Mouse (Mus musculus) testis, adult 2 months (tissue): ENCODE data around the gene Dkk2. TPM values are rescaled to one million over a fixed set of nuclear protein-coding genes. Genes with fewer than 3 reads are reported as not detected.
A peak's percentile ranks its signal among the peaks of the same experiment; 100 is the strongest.

Experiments
- H3K27ac ChIP-seq: fragments of 200-500 bp; 2 replicates; pipeline ENCODE4 v1.5.1; 2012; ENCODE audit warnings: low read depth, low read length; ENCODE audit not compliant: control insufficient read depth, insufficient read depth
- H3K27me3 ChIP-seq: fragments of 200-500 bp; 2 replicates; pipeline ENCODE4 v1.6.1; 2012; ENCODE audit warnings: mild to moderate bottlenecking, low read length, moderate library complexity; ENCODE audit not compliant: control insufficient read depth, insufficient read depth
- H3K36me3 ChIP-seq: fragments of 200-500 bp; 2 replicates; pipeline ENCODE4 v1.6.1; 2012; ENCODE audit warnings: mild to moderate bottlenecking, low read length; ENCODE audit not compliant: control insufficient read depth, insufficient read depth
- H3K4me1 ChIP-seq: fragments of 200-500 bp; 2 replicates; pipeline ENCODE4 v1.6.1; 2012; ENCODE audit warnings: low read length; ENCODE audit not compliant: control insufficient read depth, insufficient read depth
- H3K4me3 ChIP-seq: fragments of 200-500 bp; 2 replicates; pipeline ENCODE4 v1.5.1; 2012; ENCODE audit warnings: low read depth, mild to moderate bottlenecking, low read length, moderate library complexity, mixed read lengths; ENCODE audit not compliant: control insufficient read depth
- CTCF ChIP-seq: fragments of 200-500 bp; IDR thresholded peaks from 2 replicates; pipeline ENCODE4 v1.5.1; 2012; ENCODE audit warnings: low read depth, mild to moderate bottlenecking, inconsistent platforms, low read length, moderate library complexity; ENCODE audit not compliant: control insufficient read depth, insufficient read depth, insufficient replicate concordance
- POLR2A ChIP-seq: fragments of 200-500 bp; IDR thresholded peaks from 2 replicates; pipeline ENCODE4 v1.6.1; 2012; ENCODE audit warnings: low read depth, mild to moderate bottlenecking, inconsistent platforms, low read length, moderate library complexity; ENCODE audit not compliant: control insufficient read depth
- polyA plus RNA-seq: library from polyadenylated mRNA; depleted of rRNA; stranded (reverse); fragments of >200 nt; gene quantifications from 2 replicates; pipeline ENCODE4 v1.2.3, GENCODE M21; 2012

Gene Dkk2
- polyA plus RNA-seq, 1 experiment, result 0.05 TPM

DNA sequence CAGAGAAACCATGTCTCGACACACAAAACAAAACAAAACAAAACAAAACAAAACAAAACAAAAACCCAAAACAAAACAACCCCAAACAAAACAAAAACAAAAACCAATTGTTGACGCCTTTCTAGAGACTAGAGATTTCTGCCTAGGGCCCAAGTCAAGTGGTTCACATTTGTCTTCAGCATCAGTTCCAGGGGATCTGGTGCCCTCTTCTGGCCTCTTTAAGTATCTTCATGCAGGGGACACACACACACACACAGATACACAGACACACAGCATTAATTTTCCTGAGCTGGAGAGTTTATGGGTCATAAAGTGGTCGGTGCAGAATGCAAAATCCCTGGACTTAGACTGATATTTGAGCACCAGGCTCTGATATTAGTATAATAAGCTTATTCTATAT, 7.9 kb downstream of the Dkk2 start:
- no peaks in the 10 kb centered on the region for H3K4me1 ChIP-seq
- no peak overlapping the region for H3K27ac ChIP-seq
- H3K36me3 ChIP-seq, result no peaks in the 10 kb centered on the region
- no peak for TF ChIP-seq CTCF
- TF ChIP-seq POLR2A, result no peak
- no peaks in the 10 kb centered on the region for H3K27me3 ChIP-seq
- H3K4me3 ChIP-seq, result no peak overlapping the region

GRCm38 (mm10) chr3:132096296-132096695, 11.2 kb downstream of the Dkk2 start:
- H3K4me1 ChIP-seq, result no peaks in the 10 kb centered on the region
- no peak overlapping the region for H3K27ac ChIP-seq
- no peaks in the 10 kb centered on the region for H3K36me3 ChIP-seq
- no peak overlapping the region for H3K4me3 ChIP-seq
- H3K27me3 ChIP-seq, result no peaks in the 10 kb centered on the region
- TF ChIP-seq CTCF (no peak), POLR2A (no peak)

DNA sequence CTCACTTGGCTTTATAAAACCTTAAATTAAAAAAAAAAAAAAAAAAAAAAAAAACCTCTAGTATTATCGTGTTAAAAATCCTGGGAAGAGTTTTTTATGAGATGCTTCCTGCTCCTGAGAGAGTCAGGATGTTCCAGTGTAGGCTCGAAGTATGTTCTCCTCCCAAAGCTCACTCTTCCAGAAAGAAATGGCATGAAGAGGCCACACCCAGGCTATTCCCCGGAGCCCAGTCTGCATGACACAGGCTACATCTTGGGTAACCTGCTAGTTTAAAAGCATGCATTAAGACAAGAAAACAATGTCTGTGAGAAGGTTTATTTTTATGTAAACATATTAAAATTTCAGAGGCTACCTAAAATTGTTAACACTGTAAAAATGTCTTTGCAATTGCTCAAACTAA, 15.7 kb downstream of the Dkk2 start:
- no peaks in the 10 kb centered on the region for H3K4me1 ChIP-seq
- no peak overlapping the region for H3K27ac ChIP-seq
- H3K4me3 ChIP-seq, result no peak overlapping the region
- no peak for TF ChIP-seq CTCF
- no peak for TF ChIP-seq POLR2A
- H3K36me3 ChIP-seq, result no peaks in the 10 kb centered on the region
- H3K27me3 ChIP-seq, result no peaks in the 10 kb centered on the region

GRCm38 (mm10) chr3:132103020-132103419, 17.9 kb downstream of the Dkk2 start:
- no peak for TF ChIP-seq CTCF
- TF ChIP-seq POLR2A, result no peak
- Histone ChIP-seq H3K27me3 (no peaks in the 10 kb centered on the region), H3K4me3 (peak overlapping the region; percentile 14; the same call in 1 of the 2 replicates), H3K36me3 (no peaks in the 10 kb centered on the region), H3K27ac (no peak overlapping the region), H3K4me1 (no peaks in the 10 kb centered on the region)

- H3K27me3 ChIP-seq, result no peaks in the 10 kb centered on the region
- H3K4me1 ChIP-seq, result no peaks in the 10 kb centered on the region
- H3K27ac ChIP-seq, result no peak overlapping the region
- no peak for TF ChIP-seq CTCF
- no peak for TF ChIP-seq POLR2A
- H3K36me3 ChIP-seq, result no peaks in the 10 kb centered on the region
- no peak overlapping the region; the same call in 1 of the 2 replicates for H3K4me3 ChIP-seq
Observed at GRCm38 (mm10) chr3:132103454-132103853, 18.4 kb downstream of the Dkk2 start.

- no peak overlapping the region for H3K27ac ChIP-seq
- H3K4me3 ChIP-seq, result no peak overlapping the region
- H3K4me1 ChIP-seq, result no peaks in the 10 kb centered on the region
- no peaks in the 10 kb centered on the region for H3K36me3 ChIP-seq
- TF ChIP-seq CTCF (no peak), POLR2A (no peak)
- H3K27me3 ChIP-seq, result no peaks in the 10 kb centered on the region
Observed at GRCm38 (mm10) chr3:132115772-132116511, 30.9 kb downstream of the Dkk2 start.

GRCm38 (mm10) chr3:132121344-132121743, 36.3 kb downstream of the Dkk2 start:
- TF ChIP-seq CTCF, result no peak
- no peak for TF ChIP-seq POLR2A
- no peaks in the 10 kb centered on the region for H3K4me1 ChIP-seq

More at GRCm38 (mm10) chr3:132121344-132121743, 36.3 kb downstream of the Dkk2 start:
- Histone ChIP-seq H3K4me3 (no peak overlapping the region; the same call in 1 of the 2 replicates), H3K36me3 (no peaks in the 10 kb centered on the region), H3K27me3 (no peaks in the 10 kb centered on the region), H3K27ac (no peak overlapping the region)
